Mouse (Mus musculus) G1E (cell line): ENCODE data around the gene Cybrd1. TPM values are rescaled to one million over a fixed set of nuclear protein-coding genes. Genes with fewer than 3 reads are reported as not detected.

Source experiments
- ATAC-seq: 2 replicates; pipeline ENCODE4 v1.8.0; 2016; ENCODE audit warnings: mild to moderate bottlenecking; ENCODE audit not compliant: insufficient number of reproducible peaks, poor library complexity, low FRiP score, severe bottlenecking; ENCODE audit errors: extremely low read depth
- DNase-seq: peaks from one replicate; pipeline ENCODE4 v3.0.0; 2012; ENCODE audit warnings: low spot score
- H3K27me3 ChIP-seq: 2 replicates; pipeline ENCODE4 v1.6.1; 2012; ENCODE audit warnings: mild to moderate bottlenecking, low read length, inconsistent platforms; ENCODE audit not compliant: insufficient read depth
- H3K36me3 ChIP-seq: replicated peaks from 2 replicates; pipeline ENCODE3; 2012; ENCODE audit warnings: mild to moderate bottlenecking, inconsistent platforms
- H3K4me1 ChIP-seq: 2 replicates; pipeline ENCODE4 v1.6.1; 2012; ENCODE audit warnings: low read depth, low read length, inconsistent platforms, mixed read lengths; ENCODE audit not compliant: insufficient read depth
- H3K4me3 ChIP-seq: 2 replicates; pipeline ENCODE4 v1.5.1; 2012; ENCODE audit warnings: low read depth, mild to moderate bottlenecking, inconsistent platforms, low read length, moderate library complexity, mixed read lengths
- H3K9me3 ChIP-seq: replicated peaks from 2 replicates; pipeline ENCODE4 v1.6.1; 2012; ENCODE audit warnings: inconsistent platforms
- CTCF ChIP-seq: IDR thresholded peaks from 2 replicates; pipeline ENCODE4 v1.5.1; 2012; ENCODE audit warnings: low read depth, low read length, inconsistent platforms, mixed read lengths
- GATA1 ChIP-seq: IDR thresholded peaks from 2 replicates; pipeline ENCODE4 v1.6.1; 2012; ENCODE audit warnings: borderline replicate concordance, low read length, inconsistent platforms, mixed read lengths
- GATA2 ChIP-seq: IDR thresholded peaks from 2 replicates; pipeline ENCODE4 v1.6.1; 2012; ENCODE audit warnings: low read depth, low read length, inconsistent platforms, borderline replicate concordance
- POLR2AphosphoS5 ChIP-seq: IDR thresholded peaks from 2 replicates; pipeline ENCODE4 v1.6.1; 2012; ENCODE audit warnings: low read depth, low read length, inconsistent platforms; ENCODE audit not compliant: insufficient replicate concordance
- TAL1 ChIP-seq: conservative IDR thresholded peaks from 2 replicates; pipeline ENCODE4 v1.6.1; 2012; ENCODE audit warnings: low read depth, low read length, inconsistent platforms, mixed read lengths
- polyA plus RNA-seq: library from polyadenylated mRNA; stranded (reverse); fragments of >175 nt; gene quantifications from 2 replicates; pipeline ENCODE4 v1.2.3, GENCODE M21; 2012
- total RNA-seq, 2 experiments: library from RNA; stranded (forward) in 1 of 2; stranded (reverse) in 1 of 2; fragments of 200-1000 nt in 1 of 2; fragments of >200 nt in 1 of 2; fragmentation: Nextera tagmentation in 1 of 2; gene quantifications; 2 replicates each; pipeline ENCODE4 v1.2.3; 2014 to 2017

Cybrd1 gene
- total and polyA plus RNA-seq, 3 experiments = 0.11 TPM; not detected in 2

DNA sequence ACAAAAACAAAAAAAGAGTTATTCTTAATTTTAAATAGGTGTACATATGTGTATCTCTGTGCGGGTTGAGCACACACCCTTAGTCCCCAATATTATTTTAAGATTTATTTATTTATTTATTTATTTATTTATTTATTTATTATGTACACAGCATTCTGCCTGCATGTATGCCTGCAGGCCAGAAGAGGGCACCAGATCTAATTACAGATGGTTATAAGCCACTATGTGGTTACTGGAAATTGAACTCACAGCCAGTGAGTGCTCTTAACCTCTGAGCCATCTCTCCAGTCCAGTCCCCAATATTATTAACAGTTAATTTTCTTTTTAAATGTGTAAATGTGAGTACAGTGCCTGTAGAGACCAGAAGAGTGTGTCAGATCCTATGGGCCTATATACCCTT lies 60.0 kb downstream of the Cybrd1 start:
- no peak for TF ChIP-seq GATA1
- Histone ChIP-seq H3K4me1 (no peaks in the 10 kb centered on the region), H3K9me3 (no peaks in the 10 kb centered on the region), H3K27me3 (peaks cover 13% of the 10 kb centered on the region; the same call in 1 of the 2 replicates), H3K36me3 (no peaks in the 10 kb centered on the region), H3K4me3 (no peak overlapping the region)
- ATAC-seq = no peak
- DNase-seq = no peak

DNA sequence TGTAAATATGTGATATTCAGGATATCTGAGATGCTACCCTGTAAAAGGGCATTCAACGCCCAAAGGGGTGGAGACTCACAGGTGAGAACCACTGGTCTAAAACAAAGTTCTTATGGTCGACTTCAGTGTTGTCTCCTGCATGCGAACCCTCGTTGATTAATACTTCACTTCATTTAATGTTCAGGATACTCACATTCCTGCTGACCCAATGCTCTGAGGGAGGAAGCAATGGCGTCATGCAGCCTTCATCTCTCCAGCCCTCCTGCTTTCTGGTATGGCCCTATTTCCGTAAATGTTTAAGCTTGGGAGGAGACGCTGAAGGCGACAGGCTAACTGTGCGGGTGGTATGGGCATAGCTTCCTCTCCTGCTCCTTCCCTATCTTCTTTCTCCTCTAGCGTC lies 62.0 kb downstream of the Cybrd1 start:
- Histone ChIP-seq H3K9me3 (no peaks in the 10 kb centered on the region), H3K4me3 (no peak overlapping the region), H3K27me3 (peaks cover 10% of the 10 kb centered on the region; the same call in 1 of the 2 replicates), H3K4me1 (no peaks in the 10 kb centered on the region), H3K36me3 (no peaks in the 10 kb centered on the region)
- DNase-seq (no peak), ATAC-seq (no peak)
- no peak for TF ChIP-seq CTCF
- TF ChIP-seq GATA1 = no peak
- TF ChIP-seq POLR2AphosphoS5 = no peak

DNA sequence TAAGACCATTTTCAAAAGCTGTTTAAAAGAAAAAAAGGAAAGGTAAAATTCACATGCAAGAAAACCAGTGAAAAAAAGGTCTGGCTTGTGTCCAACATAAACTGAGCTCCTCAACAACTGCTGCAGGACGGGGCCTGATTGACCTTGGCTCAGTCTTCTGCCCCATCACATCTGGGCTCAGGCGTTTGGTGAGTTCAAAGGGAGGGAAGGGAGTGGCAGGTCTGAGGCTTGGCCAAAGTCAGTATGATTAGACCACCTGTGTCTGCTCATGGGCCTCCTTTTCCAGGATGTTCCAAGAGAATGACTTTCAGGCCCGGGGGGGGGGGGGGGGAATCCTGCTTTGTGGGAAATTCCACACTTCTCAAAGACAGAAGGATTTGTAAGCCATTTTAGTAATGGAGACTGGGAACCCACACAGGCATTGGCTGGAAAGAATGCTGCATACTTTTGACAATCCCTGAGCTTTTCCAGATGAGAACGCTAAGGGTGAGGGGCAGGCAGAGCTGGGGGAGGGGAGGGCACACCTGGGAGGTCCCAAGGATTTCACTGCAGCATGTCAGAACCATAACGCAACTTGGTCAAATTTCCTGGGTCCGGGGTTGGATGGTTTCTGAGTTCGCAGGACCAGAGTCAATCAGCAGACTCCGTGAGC lies 63.0 kb downstream of the Cybrd1 start:
- Histone ChIP-seq H3K27me3 (peaks cover 5% of the 10 kb centered on the region; the same call in 1 of the 2 replicates), H3K4me1 (no peaks in the 10 kb centered on the region), H3K9me3 (no peaks in the 10 kb centered on the region), H3K36me3 (no peaks in the 10 kb centered on the region), H3K4me3 (no peak overlapping the region)
- no peak for TF ChIP-seq TAL1
- TF ChIP-seq CTCF = no peak
- TF ChIP-seq GATA1 = no peak
- no peak for TF ChIP-seq POLR2AphosphoS5
- no peak for TF ChIP-seq GATA2
- DNase-seq = no peak
- ATAC-seq = no peak

DNA sequence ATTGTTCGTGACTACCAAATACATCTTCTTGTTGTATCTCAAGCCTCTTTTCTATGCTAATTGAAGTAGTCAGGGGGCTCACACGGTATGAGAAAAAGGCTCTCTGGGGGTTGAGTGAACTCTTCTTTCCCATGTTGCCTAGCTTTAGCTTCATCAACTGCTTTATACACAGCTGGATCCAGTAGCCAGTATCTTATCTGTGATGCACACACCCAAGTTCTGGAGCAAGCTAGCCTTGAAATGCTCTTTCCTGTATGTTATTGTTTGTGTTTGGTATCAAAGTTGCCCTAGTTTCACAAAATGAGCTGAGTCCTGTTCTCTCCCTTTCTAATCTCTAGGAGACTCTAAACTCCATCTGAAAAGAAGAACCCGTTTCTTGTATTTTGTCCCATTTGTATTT lies 70.2 kb downstream of the Cybrd1 start:
- ATAC-seq (no peak), DNase-seq (no peak)
- Histone ChIP-seq H3K4me1 (no peaks in the 10 kb centered on the region), H3K9me3 (no peaks in the 10 kb centered on the region), H3K36me3 (no peaks in the 10 kb centered on the region), H3K4me3 (no peak overlapping the region), H3K27me3 (peaks cover 19% of the 10 kb centered on the region)
- TF ChIP-seq POLR2AphosphoS5 = no peak
- no peak for TF ChIP-seq CTCF
- no peak for TF ChIP-seq GATA1
- TF ChIP-seq TAL1 = no peak
- TF ChIP-seq GATA2 = no peak

DNA sequence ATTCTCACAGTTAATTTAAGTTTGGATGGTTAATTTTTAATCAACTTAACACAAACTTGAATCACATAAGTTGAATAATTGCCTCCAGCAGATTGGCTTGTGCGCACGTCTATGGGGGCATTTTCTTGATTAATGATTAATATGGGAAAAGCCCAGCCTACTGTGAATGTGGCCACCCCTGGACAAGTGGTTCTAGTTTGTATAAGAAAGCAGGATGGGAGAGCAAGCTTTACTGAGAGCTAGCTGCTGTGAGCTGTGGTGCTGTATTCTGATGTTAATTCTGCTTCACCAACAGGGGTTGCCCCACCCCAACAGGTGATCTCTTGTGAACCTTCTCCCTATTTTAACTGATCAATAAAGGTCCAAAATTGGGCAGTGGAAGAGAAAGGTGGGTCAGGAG lies 71.1 kb downstream of the Cybrd1 start:
- Histone ChIP-seq H3K36me3 (no peaks in the 10 kb centered on the region), H3K9me3 (no peaks in the 10 kb centered on the region), H3K27me3 (peaks cover 23% of the 10 kb centered on the region), H3K4me1 (no peaks in the 10 kb centered on the region), H3K4me3 (no peak overlapping the region)
- no peak for DNase-seq
- ATAC-seq = no peak
- TF ChIP-seq TAL1 = no peak
- no peak for TF ChIP-seq CTCF
- no peak for TF ChIP-seq POLR2AphosphoS5
- no peak for TF ChIP-seq GATA2
- TF ChIP-seq GATA1 = no peak

DNA sequence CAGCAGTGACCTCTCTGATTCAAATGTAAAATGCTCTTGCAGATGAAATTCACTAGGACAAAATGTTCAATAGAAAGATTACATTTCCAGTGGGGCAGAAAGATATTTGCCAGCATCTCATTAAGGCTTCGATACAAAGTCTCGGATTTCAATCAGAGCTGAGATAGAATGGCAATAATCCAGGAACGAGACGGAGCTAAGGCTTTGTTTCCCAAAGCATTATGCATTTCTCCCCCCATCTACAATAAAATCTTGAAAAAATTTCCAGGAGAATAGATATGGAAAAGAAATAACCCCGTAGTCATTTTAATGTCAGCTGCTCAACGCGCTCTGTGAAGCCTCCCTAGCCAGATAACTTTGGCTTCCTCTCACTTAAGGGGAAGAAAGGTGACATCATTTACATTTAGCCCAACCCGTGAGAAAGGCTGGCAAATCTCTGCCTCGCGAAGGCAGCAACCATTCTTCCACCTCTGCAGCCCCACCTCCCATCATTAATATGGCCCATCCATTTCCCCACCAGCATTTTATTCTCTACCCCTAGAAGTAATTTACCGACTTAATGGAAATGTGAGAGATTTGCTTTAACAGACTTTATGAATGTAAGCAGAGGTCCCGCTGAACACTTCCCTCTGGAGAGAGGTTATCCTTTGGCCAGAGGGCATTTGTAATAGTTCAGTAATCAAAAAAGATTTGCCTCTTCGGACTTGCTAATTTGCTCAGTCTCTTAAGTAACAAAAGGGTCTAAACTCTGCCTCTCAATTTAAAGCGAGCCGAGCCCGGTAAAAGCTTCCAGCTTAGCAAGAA lies 73.9 kb downstream of the Cybrd1 start:
- TF ChIP-seq GATA1 = no peak
- no peak for TF ChIP-seq POLR2AphosphoS5
- no peak for TF ChIP-seq TAL1
- no peak for TF ChIP-seq GATA2
- TF ChIP-seq CTCF = no peak
- ATAC-seq = no peak
- H3K4me1 ChIP-seq = no peaks in the 10 kb centered on the region
- H3K9me3 ChIP-seq = no peaks in the 10 kb centered on the region
- DNase-seq = no peak
- no peak overlapping the region for H3K4me3 ChIP-seq
- no peaks in the 10 kb centered on the region for H3K36me3 ChIP-seq
- peaks cover 26% of the 10 kb centered on the region for H3K27me3 ChIP-seq
